Mouse (Mus musculus) left cerebral cortex, adult 2 months (tissue): ENCODE results near the gene Gtf2h1. TPM values are rescaled to one million over a fixed set of nuclear protein-coding genes. Genes with fewer than 3 reads are reported as not detected.
"Not testable (repeated sequence)": the region's sequence is repeated elsewhere in the genome, so short reads cannot be mapped to it uniquely, and the experiment has no call there.

Experiments
- DNase-seq, 2 experiments: peaks; one replicate each; pipeline ENCODE4 v3.0.0; 2021 to 2022; ENCODE audit warnings: low spot score in 2 of 2, mixed read lengths in 1 of 2; ENCODE audit errors: extremely low spot score in 1 of 2
- H3K27ac ChIP-seq: fragments of 200-600 bp; 2 replicates; pipeline ENCODE4 v1.8.1; 2022
- H3K4me3 ChIP-seq: fragments of 200-600 bp; 2 replicates; pipeline ENCODE4 v1.8.1; 2022
- CTCF ChIP-seq: fragments of 200-600 bp; IDR thresholded peaks from 2 replicates; pipeline ENCODE4 v1.8.1; 2022; ENCODE audit warnings: antibody characterized with exemption, mild to moderate bottlenecking, moderate library complexity
- intact Hi-C: fragments of 180-260 bp; cut with DNase I; formaldehyde crosslinking; loops from one replicate; pipeline ENCODE4 v1.15.1; 2025
- total RNA-seq, 2 experiments: library from RNA; stranded (reverse); gene quantifications; 2 replicates each; pipeline ENCODE4 v1.2.3; 2021

Gene Gtf2h1
- total RNA-seq, 2 experiments from 2014 or later = 34.3 to 36.4 TPM

DNA sequence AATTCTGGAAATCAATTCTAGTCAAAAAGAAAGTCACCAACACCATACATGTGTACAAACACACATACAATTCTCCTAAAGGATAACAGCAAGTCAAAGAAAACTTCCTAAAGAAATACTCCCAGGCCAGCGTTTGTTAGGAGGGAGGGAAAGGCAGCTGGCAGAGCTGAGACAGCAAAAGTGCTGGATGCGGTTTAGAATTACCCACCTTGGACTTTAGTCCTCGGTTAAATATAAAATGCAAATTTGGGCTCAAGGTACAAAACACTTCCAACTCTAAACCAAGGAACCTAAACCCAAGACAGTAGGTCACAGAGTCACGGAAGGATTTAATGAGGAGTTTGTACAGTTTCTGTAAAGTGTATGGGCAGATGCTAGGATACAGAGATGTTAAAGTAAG, 2.0 kb upstream of the Gtf2h1 start:
- DNase-seq = no peak
- H3K27ac ChIP-seq = no peak overlapping the region
- intact Hi-C loops = no loop called here
- no peak for TF ChIP-seq CTCF
- no peak overlapping the region for H3K4me3 ChIP-seq

- DNase-seq = no peak
- H3K4me3 ChIP-seq = peak overlapping the region; percentile 92
- H3K27ac ChIP-seq = peak overlapping the region; percentile 99
- no peak for TF ChIP-seq CTCF
- intact Hi-C loops = loop anchor here (5.0 kb wide), 2 partner anchors 51 to 211 kb away; partner anchors contain the start of gene Spty2d1
Measured at GRCm38 (mm10) chr7:46796206-46796679, 340 bp downstream of the Gtf2h1 start.

- no peak for TF ChIP-seq CTCF
- no peak for DNase-seq
- H3K4me3 ChIP-seq = peak overlapping the region; percentile 92
- no peak overlapping the region for H3K27ac ChIP-seq
- intact Hi-C loops = loop anchor here (5.0 kb wide), 2 partner anchors 51 to 211 kb away; partner anchors contain the start of gene Spty2d1
Measured at GRCm38 (mm10) chr7:46796779-46797178, 876 bp downstream of the Gtf2h1 start.

GRCm38 (mm10) chr7:46810325-46810724, 14.4 kb downstream of the Gtf2h1 start:
- H3K27ac ChIP-seq = no peak overlapping the region
- intact Hi-C loops = no loop called here
- no peak for TF ChIP-seq CTCF
- DNase-seq = no peak
- no peak overlapping the region for H3K4me3 ChIP-seq

DNA sequence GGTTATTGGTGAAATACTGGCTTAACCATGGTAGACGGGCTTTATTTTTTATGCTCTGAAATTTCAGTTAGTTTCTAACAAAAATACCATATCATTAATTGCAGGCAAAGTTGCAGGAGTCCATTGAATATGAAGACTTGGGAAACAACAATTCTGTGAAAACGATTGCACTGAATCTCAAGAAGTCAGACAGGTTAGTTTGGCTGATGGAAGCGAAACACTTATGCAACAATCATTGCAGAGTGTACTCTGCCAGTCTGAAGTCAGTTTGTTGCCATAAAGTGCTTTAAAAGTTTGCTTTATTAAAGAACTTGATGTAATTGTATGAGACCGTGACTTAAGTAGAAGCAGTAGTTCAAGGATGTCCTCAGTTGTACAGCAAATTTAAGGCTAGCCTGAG, 18.1 kb downstream of the Gtf2h1 start:
- DNase-seq = no peak
- no peak for TF ChIP-seq CTCF
- intact Hi-C loops = no loop called here
- Histone ChIP-seq H3K27ac (no peak overlapping the region), H3K4me3 (no peak overlapping the region)

- intact Hi-C loops = not testable (repeated sequence)
Measured at GRCm38 (mm10) chr7:46820876-46821632, 25.2 kb downstream of the Gtf2h1 start.

DNA sequence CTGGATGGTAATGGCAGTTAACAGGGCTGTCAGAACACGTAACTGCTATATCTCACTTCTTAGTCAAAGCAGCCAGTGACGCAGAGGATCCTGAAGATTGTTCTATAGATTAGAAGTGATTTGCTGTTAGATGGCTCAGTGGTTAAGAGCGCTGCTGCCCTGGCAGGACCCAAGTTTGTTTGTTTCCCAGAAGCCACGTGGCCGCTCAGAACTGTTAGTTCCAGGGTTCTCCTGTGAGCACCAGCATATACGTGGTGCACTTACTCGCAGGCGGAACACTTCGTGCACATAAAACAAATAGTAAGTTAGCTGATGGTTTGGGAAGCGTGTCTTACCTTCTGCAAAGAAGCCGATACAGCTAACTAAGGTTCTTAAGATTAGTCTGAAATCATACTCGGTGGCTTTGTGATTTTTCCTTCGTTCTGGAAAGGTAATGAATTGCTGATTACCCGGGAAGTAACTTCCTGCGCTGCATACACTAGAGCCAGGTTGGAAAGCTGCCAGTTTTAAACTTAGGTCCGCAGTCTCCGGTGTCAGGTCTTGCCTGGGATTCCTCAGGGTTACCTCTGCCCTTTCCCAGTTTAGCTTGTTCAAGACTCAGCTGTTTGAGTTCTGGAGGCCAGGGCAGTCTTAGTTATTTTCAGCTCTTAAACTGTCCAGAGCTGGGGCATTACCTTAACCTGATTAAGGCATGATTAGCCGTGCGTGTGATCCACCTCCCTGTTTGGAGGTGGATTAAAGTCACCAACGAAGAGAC, 31.3 kb downstream of the Gtf2h1 start:
- Histone ChIP-seq H3K4me3 (no peak overlapping the region), H3K27ac (no peak overlapping the region)
- intact Hi-C loops = no loop called here
- no peak for TF ChIP-seq CTCF
- no peak for DNase-seq

More at GRCm38 (mm10) chr7:46820876-46821632, 25.2 kb downstream of the Gtf2h1 start:
- not testable (repeated sequence) for H3K27ac ChIP-seq, DNase-seq, H3K4me3 ChIP-seq

- no peak for TF ChIP-seq CTCF
- intact Hi-C loops = no loop called here
- H3K27ac ChIP-seq = no peak overlapping the region
- no peak for DNase-seq
- no peak overlapping the region for H3K4me3 ChIP-seq
Measured at GRCm38 (mm10) chr7:46827803-46828184, 31.9 kb downstream of the Gtf2h1 start.

GRCm38 (mm10) chr7:46829911-46830310, 34.0 kb downstream of the Gtf2h1 start:
- H3K27ac ChIP-seq = no peak overlapping the region
- intact Hi-C loops = no loop called here
- no peak overlapping the region for H3K4me3 ChIP-seq
- no peak for TF ChIP-seq CTCF
- DNase-seq = no peak

- H3K4me3 ChIP-seq = no peak overlapping the region
- TF ChIP-seq CTCF = no peak
- H3K27ac ChIP-seq = no peak overlapping the region
- intact Hi-C loops = no loop called here
- DNase-seq = no peak
Measured at GRCm38 (mm10) chr7:46830799-46831590, 35.1 kb downstream of the Gtf2h1 start.

- intact Hi-C loops = no loop called here
- DNase-seq = no peak
- TF ChIP-seq CTCF = no peak
- Histone ChIP-seq H3K27ac (no peak overlapping the region), H3K4me3 (no peak overlapping the region)
Measured at GRCm38 (mm10) chr7:46831693-46832092, 35.8 kb downstream of the Gtf2h1 start.

GRCm38 (mm10) chr7:46832112-46832810, 36.4 kb downstream of the Gtf2h1 start:
- H3K27ac ChIP-seq, H3K4me3 ChIP-seq, DNase-seq, intact Hi-C loops: not testable (repeated sequence)
